Mouse (Mus musculus): Measurements from ENCODE around the gene Prkcg.

DNA sequence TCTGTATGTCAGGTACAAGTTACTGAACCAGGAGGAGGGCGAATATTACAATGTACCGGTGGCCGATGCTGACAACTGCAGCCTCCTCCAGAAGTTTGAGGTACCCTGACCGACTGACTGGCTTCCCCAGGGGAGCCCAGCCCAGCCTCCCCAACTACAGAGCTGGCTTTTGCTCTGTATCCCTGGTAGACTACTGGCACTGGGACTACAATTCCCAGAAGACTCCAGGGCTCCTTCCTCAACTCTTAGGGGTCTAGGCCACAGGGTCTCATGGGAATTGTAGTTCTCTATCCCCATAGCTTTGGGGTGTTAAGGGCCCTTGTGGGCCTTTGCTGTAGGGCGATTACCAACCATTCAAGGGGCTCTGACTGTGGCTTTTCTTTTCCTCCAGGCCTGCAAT, 25.1 kb downstream of the Prkcg start:
- no peak for TF ChIP-seq CTCF (IDR thresholded peaks at IDR 0.05; ENCODE audit: low read depth)
- TF ChIP-seq EP300 (IDR thresholded peaks at IDR 0.05; ENCODE audit: low read depth): no peak

All from heart, postnatal 0 days (tissue).